Mouse (Mus musculus) ovary, postnatal 36 days (tissue): Measurements from ENCODE around the gene Rpl38.
"Not testable (repeated sequence)": the region's sequence is repeated elsewhere in the genome, so short reads cannot be mapped to it uniquely, and the experiment has no call there.

ENCODE experiments used
- DNase-seq: peaks from one replicate; pipeline ENCODE4 v3.0.0; 2022; ENCODE audit warnings: low spot score, mixed read lengths

The Rpl38 gene

DNA sequence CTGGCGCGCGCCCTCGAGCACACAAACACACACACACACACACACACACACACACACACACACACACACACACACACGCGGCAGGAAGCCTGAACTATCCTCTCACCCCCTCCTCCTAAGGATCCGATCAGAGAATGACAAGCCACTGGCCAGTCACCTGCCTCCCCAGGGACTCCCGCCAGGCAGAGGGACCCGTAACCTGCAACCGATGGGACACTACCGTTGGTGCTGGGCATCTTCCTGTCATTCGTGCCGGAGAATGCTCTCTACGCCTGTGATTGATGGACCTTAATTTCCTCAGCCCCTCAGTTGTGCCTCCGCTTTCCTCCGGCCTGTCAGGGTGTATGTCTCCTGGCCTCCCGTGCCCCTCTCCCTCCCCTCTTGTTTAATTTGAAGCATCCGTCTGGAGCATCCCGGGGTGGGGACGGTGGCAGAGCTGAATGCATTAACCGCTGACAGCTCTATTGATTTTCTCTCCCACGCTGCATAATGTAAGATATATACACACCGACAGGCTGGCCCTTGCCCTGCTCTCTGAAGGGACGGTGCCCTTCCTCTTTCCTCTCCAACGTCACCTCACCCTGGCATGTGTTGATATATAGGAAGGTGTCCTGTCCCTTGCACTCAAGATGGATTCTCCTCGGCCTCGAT is 11.2 kb upstream of the Rpl38 start:
- no peak for DNase-seq

GRCm38 (mm10) chr11:114657737-114658136 is 10.6 kb upstream of the Rpl38 start:
- peak; percentile 49 for DNase-seq

DNA sequence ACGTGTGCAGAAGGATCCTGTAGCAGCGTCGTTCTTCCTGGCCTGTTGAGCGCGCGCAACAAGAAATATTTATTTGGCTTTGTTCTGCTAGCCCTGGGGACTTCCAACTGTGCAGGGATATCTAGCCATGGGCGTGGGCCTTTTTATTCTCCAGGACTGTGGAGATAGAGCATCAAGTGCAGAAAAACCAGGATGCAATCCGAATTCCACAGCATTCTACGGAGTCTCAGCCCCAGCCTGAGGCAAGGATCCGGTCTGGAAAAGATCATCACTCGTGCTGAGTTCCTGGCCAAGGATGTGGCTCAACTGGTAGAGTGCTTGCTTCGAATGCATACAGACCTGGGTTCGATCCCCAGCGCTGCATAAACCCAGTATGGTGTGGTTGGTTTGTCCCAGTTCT is 6.2 kb upstream of the Rpl38 start:
- DNase-seq = no peak

DNA sequence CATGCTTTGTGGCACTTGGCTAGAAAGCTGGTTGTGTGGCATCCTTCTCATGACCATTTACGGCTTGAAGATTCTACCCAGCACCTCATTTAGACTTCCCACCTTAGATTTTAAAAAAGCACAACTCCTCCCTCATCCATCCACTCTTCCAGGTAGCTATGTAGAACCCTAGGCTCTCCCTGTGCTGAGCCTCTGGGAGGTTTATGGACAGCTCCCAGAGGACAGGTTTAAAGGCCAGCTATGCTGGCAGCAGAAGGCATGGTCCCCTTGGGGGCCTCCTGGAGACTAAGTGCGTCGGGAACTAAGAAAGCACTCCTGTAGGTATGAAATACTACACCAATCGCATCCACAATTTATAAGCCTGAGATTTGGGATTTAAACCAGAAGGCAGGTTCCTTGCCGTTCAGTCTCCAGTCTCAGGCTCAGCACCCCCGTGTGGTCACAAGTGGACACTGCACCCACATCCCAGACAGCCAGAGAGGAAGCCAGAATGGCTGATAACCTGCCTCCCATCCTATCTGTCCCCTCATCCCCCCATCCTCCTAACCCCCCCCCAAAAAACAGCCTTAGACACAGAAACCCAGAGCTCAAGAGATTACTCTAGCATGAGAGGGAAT is 5.5 kb upstream of the Rpl38 start:
- peak; percentile 50 for DNase-seq

DNA sequence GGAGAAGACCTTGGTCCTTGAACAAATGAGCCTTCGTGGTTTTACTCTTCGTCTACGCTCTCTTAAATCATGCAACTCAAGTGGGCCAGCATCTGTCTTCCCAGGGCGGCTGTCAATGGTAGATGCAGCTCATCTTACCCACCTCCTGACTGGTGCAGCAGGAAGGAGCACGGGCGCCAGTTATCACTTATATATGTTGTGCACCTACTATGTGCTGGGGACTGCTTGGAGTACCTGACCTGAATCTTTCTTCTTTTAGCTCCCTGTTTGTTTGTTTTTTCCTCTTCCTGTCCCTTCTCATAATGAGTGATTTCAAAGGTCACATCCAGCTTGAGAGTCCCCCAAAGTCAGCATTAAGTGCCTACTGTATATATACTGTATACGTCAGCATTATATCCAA is 4.2 kb upstream of the Rpl38 start:
- DNase-seq = no peak

DNA sequence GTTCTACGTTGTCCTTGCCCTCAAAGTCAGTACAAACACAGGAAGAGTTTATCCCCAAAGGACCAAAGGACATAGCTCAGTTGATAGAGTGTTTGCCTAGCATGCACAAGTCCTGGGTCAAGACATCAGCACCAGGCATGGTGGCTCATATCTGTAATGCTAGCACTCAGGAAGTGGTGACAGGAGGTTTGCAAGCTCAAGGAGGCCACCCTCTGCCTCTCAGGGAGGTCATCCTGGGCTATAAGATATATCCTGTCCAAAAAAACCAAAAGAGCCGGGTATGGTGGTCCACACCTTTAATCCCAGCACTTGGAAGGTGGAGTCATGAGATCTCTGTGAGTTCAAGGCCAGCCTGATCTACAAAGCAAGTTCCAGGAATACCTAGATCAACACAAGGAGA is 2.9 kb upstream of the Rpl38 start:
- no peak for DNase-seq

DNA sequence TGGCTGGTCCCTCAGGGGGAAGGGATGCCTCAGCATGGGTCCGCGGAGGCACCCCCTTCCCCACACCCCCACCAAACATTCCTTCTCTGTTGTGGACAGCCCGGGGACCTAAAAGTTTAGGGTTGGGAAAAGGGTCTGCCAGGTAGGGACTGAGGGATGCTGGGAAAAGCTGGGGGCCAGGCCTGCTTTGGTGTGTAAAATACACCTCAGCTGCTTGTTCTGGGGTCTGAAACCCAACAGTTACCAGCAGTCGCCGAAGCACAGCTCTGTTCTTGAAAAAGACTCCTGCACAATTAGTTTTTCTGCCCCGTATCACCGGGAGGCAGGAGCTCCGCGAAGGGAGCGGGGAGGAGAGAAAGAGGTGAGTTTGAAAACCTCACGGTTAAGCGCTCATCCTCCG is 1.5 kb upstream of the Rpl38 start:
- DNase-seq = no peak

- no peak for DNase-seq
Measured at GRCm38 (mm10) chr11:114667236-114667931, 940 bp upstream of the Rpl38 start.

- DNase-seq = not testable (repeated sequence)
Measured at GRCm38 (mm10) chr11:114667932-114668285, 415 bp upstream of the Rpl38 start.

DNA sequence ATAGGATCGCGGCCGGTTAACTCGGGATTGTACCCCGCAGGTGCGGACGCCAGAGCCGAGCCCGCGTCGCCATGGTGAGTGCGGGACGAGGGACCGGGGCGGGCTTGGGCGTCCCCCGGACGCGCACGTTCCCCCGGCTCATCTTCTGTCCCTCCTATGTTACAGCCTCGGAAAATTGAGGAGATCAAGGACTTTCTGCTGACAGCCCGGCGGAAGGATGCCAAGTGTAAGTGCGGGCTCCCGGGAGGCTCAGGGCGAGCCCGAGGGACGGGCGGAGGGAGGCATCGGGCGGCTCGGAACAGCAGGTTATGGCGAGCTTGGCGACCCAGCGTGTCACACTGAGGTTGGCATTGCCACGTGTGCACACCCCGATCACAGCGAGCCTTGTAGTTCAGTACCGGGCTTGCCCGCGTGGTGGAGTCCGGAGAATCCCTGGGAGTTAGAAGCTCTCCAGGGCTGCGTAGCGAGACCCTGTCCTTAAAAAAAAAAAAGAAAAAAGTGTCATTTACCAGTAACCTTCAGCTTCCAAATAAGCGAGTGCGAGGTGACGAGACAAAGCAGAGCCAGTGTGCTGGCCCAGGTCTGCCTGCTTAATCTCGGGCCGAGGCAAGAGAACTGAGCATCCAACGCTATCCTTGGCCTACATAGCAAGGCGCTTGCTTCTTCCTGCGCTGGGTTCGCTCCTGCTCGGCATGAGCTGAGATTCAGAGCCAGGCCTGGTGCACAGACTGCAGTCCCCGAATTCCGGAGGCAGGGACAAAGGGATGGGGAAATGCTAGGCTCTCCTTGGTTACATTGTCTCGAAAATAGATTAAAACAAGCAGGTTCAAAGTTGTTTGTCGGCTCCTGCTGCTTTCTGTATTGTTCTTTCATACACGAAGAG is 658 bp downstream of the Rpl38 start:
- DNase-seq = peak; percentile 77

DNA sequence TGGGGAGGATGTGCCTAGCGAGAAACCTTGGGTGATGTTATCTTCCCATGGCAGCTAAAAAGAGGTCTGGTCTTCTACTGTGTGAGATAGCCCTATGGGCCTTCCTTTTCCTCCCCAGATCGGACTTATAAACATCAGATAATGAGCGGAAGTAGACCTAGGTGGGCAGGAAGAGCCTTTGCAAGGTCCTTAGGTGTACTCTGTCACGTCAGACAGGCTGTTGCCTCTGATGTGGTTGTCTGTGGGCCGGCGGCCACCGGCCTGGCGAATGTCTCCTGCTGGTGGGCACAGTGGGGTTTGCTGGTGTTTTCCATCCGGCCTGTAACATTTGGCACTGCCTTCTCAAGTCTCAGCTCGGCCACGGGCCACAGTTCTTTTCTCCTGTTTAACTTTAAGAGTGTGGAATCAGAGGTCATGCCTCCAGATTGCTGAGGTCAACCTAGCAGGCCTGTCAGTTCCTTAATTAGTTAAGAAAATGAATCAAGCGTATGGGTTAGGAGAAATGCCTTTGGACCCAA is 1.4 kb downstream of the Rpl38 start:
- DNase-seq = no peak

DNA sequence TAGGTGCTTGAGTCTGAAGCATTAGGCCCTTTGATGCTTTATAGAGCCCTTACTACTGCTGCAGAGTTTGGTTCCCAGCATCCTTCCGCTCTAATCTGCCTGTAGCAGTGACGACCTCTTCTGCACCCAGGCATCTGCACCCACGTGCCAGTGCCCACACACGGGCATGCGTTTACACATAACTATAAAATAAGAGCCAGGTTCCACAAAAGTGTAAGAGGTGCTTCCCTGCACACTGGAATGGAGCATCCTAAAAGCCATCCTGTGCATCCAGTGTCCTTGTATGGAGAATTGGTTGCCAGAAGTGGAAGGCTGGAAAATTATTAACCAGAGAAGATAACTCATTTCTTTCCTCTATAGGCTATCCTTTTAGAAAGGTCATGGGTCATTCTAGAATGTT is 2.8 kb downstream of the Rpl38 start:
- no peak for DNase-seq

GRCm38 (mm10) chr11:114672794-114673718 is 4.7 kb downstream of the Rpl38 start:
- DNase-seq = no peak

GRCm38 (mm10) chr11:114673719-114674050 is 5.4 kb downstream of the Rpl38 start:
- no peak for DNase-seq

DNA sequence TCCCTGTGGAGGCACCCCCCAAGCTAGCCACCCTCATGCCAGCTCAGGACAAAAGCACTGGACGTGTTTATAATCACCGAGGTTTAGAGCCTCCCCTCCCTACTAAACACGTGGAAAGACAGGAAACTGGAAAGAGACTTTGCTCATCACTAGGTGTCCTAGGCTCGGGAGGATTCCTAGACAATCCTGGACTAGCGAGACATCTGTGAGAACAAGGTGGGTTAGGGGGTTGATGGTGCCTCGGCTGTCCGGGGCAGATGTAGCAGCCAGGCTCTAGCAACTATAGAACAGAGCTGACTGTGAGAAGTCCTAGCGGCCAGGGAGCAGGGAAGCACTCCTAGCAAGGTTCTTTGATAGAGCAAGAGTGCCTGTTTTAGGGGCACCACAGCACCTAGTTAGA is 5.9 kb downstream of the Rpl38 start:
- DNase-seq = no peak

DNA sequence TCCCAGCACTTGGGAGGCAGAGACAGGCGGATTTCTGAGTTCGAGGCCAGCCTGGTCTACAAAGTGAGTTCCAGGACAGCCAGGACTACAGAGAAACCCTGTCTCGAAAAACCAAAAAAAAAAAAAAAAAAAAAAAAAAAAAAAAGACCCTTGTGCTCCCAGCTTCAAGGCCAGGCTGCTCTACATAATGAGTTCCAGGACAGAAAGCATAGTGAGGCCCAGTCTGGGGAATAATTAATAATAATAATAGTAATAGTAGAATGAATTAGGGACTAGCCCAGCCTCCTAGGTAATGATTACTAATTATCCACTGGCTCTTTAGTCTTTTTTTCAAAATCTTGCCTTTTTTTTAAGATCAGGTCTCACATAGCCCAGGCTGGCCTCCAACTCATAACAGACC is 6.5 kb downstream of the Rpl38 start:
- not testable (repeated sequence) for DNase-seq

GRCm38 (mm10) chr11:114675341-114675825 is 7.1 kb downstream of the Rpl38 start, which contains the start of gene Ttyh2:
Ttyh2 (plus strand) TSS chr11:114675431.
- DNase-seq = peak; percentile 89

- peak; percentile 51 for DNase-seq
Measured at GRCm38 (mm10) chr11:114675826-114676401, 7.6 kb downstream of the Rpl38 start.

GRCm38 (mm10) chr11:114676431-114676830 is 8.1 kb downstream of the Rpl38 start:
- peak; percentile 44 for DNase-seq

GRCm38 (mm10) chr11:114676896-114677530 is 8.7 kb downstream of the Rpl38 start:
- no peak for DNase-seq
